In genomic region chr8:12896494-12897373, GRCm38 (mm10) we compare ENCODE assay signal across 8 mouse cellular contexts. TPM values are rescaled to one million over a fixed set of nuclear protein-coding genes. Genes with fewer than 3 reads are reported as not detected.
A peak's percentile ranks its signal among the peaks of the same experiment; 100 is the strongest.
DNase-seq lines count a peak whose midpoint lies in the region; ATAC-seq and TF ChIP-seq lines count a peak whose summit lies in the region.

No protein-coding gene starts in this region.

- no peak for TF ChIP-seq EP300 in stomach, postnatal 0 days (optimal IDR thresholded peaks at IDR 0.05)

- H3K27ac ChIP-seq in forebrain, embryonic 15.5 days (replicated peaks) = no peak overlapping the region
- H3K27ac ChIP-seq in hindbrain, embryonic 15.5 days (replicated peaks) = no peak overlapping the region
- no peak overlapping the region for H3K27ac ChIP-seq in midbrain, embryonic 11.5 days (ENCODE audit: low read depth, low read length)
- H3K27ac ChIP-seq in stomach, postnatal 0 days (replicated peaks) = no peak overlapping the region

- 53% methylated on average over 13 of the region's 13 CpGs for WGBS in forebrain, embryonic 15.5 days
- 50% methylated on average over 13 of the region's 13 CpGs for WGBS in hindbrain, embryonic 15.5 days
- WGBS in midbrain, embryonic 11.5 days = 51% methylated on average over 13 of the region's 13 CpGs
- 43% methylated on average over 13 of the region's 13 CpGs for WGBS in stomach, postnatal 0 days

- peak; percentile 91 for TF ChIP-seq CTCF in stomach, postnatal 0 days (IDR thresholded peaks at IDR 0.05; ENCODE audit: low read depth)

- H3K4me3 ChIP-seq in forebrain, embryonic 15.5 days = no peak overlapping the region
- no peak overlapping the region for H3K4me3 ChIP-seq in hindbrain, embryonic 15.5 days
- no peak overlapping the region for H3K4me3 ChIP-seq in midbrain, embryonic 11.5 days (ENCODE audit: low read depth, low read length)
- no peak overlapping the region for H3K4me3 ChIP-seq in stomach, postnatal 0 days (ENCODE audit: low read depth, low read length)

- H3K4me2 ChIP-seq in forebrain, embryonic 15.5 days (replicated peaks) = no peak overlapping the region
- H3K4me2 ChIP-seq in hindbrain, embryonic 15.5 days = no peak overlapping the region
- H3K4me2 ChIP-seq in midbrain, embryonic 11.5 days = no peak overlapping the region
- no peak overlapping the region for H3K4me2 ChIP-seq in stomach, postnatal 0 days (replicated peaks; ENCODE audit: low read depth)

- H3K27me3 ChIP-seq in forebrain, embryonic 15.5 days = no peaks in the 10 kb centered on the region
- H3K27me3 ChIP-seq in hindbrain, embryonic 15.5 days = no peaks in the 10 kb centered on the region
- no peaks in the 10 kb centered on the region for H3K27me3 ChIP-seq in midbrain, embryonic 11.5 days (ENCODE audit: control insufficient read depth, insufficient read depth, low read length)
- no peaks in the 10 kb centered on the region for H3K27me3 ChIP-seq in stomach, postnatal 0 days (ENCODE audit: control insufficient read depth, insufficient read depth, low read length)

- no peaks in the 10 kb centered on the region for H3K9me3 ChIP-seq in forebrain, embryonic 15.5 days
- no peaks in the 10 kb centered on the region for H3K9me3 ChIP-seq in hindbrain, embryonic 15.5 days
- H3K9me3 ChIP-seq in midbrain, embryonic 11.5 days (ENCODE audit: control insufficient read depth, low read length) = no peaks in the 10 kb centered on the region
- H3K9me3 ChIP-seq in stomach, postnatal 0 days (ENCODE audit: control insufficient read depth, low read length) = no peaks in the 10 kb centered on the region

- no peaks in the 10 kb centered on the region for H3K36me3 ChIP-seq in forebrain, embryonic 15.5 days
- no peaks in the 10 kb centered on the region for H3K36me3 ChIP-seq in hindbrain, embryonic 15.5 days
- H3K36me3 ChIP-seq in midbrain, embryonic 11.5 days (ENCODE audit: control insufficient read depth, insufficient read depth, low read length) = no peaks in the 10 kb centered on the region
- H3K36me3 ChIP-seq in stomach, postnatal 0 days (ENCODE audit: control insufficient read depth, insufficient read depth, low read length) = no peaks in the 10 kb centered on the region

- no peak overlapping the region for H3K9ac ChIP-seq in forebrain, embryonic 15.5 days (replicated peaks)
- H3K9ac ChIP-seq in hindbrain, embryonic 15.5 days = no peak overlapping the region
- H3K9ac ChIP-seq in midbrain, embryonic 11.5 days (ENCODE audit: low read length) = no peak overlapping the region
- H3K9ac ChIP-seq in stomach, postnatal 0 days (ENCODE audit: low read length) = no peak overlapping the region

- DNase-seq in monocyte, adult 2 months (ENCODE audit: low read depth in 1 of 2, low spot score in 2 of 2) = peak; percentile 8 to 14
- peak; percentile 59 for DNase-seq in left cerebral cortex, adult 11 months (ENCODE audit: low spot score)
- DNase-seq in midbrain, embryonic 11.5 days (ENCODE audit: low spot score, missing footprints) = peak; percentile 95
- DNase-seq in stomach, postnatal 0 days (ENCODE audit: low spot score) = peak; percentile 59

- H3K4me1 ChIP-seq in forebrain, embryonic 15.5 days = no peaks in the 10 kb centered on the region
- H3K4me1 ChIP-seq in hindbrain, embryonic 15.5 days (replicated peaks) = peaks cover 7% of the 10 kb centered on the region; the same call in 1 of the 2 replicates
- peaks cover 5% of the 10 kb centered on the region for H3K4me1 ChIP-seq in midbrain, embryonic 11.5 days (ENCODE audit: control insufficient read depth, insufficient read depth, low read length)
- no peaks in the 10 kb centered on the region for H3K4me1 ChIP-seq in stomach, postnatal 0 days (replicated peaks; ENCODE audit: control insufficient read depth, insufficient read depth)

- ATAC-seq in monocyte, adult 5-6 weeks (replicated peaks; ENCODE audit: insufficient number of reproducible peaks, low FRiP score, low TSS enrichment, poor library complexity, severe bottlenecking) = no peak
- ATAC-seq in cerebellum, adult (ENCODE audit: insufficient number of reproducible peaks, low FRiP score, low TSS enrichment) = 0 out of 2 replicates have a peak, but pooled peaks have one; percentile 23
- ATAC-seq in forebrain, embryonic 15.5 days (replicated peaks) = peak; percentile 57
- peak; percentile 70 for ATAC-seq in hindbrain, embryonic 15.5 days (ENCODE audit: low FRiP score, low read depth)
- peak; percentile 55; the same call in 1 of the 2 replicates for ATAC-seq in midbrain, embryonic 11.5 days (ENCODE audit: low FRiP score)
- ATAC-seq in stomach, postnatal 0 days (ENCODE audit: low FRiP score, low TSS enrichment) = peak; percentile 56

RNA-seq across cellular contexts. Expression of gene Mcf2l, which starts 23.1 kb away (rescaled TPM):
- total RNA-seq in monocyte, adult 5-6 weeks (2017) = 3.3 to 9.0 TPM (median 5.8 TPM) in 3 replicates
- 134 and 139 TPM in 2 replicates for polyA plus RNA-seq in forebrain, embryonic 15.5 days (2015; fragmentation: Nextera tagmentation; extraction: Ambion mirVana)
- polyA plus RNA-seq in hindbrain, embryonic 15.5 days (2015; fragmentation: Nextera tagmentation; extraction: Ambion mirVana) = 146 and 155 TPM in 2 replicates
- 44.2 and 46.0 TPM in 2 replicates for polyA plus RNA-seq in midbrain, embryonic 11.5 days (2014; fragmentation: Nextera tagmentation; extraction: Ambion mirVana)
- polyA plus RNA-seq in stomach, postnatal 0 days (2015; fragmentation: Nextera tagmentation; extraction: Ambion mirVana) = 9.6 TPM in 2 replicates

Comparison
In these comparisons a context has a peak if more than half of its experiments do, and no peak if none do; other contexts are left out.
1. DNase-seq: peak in every context shown above with its lines; median percentile 95 in midbrain, embryonic 11.5 days; 59 in left cerebral cortex, adult 11 months; 59 in stomach, postnatal 0 days; 11 in monocyte, adult 2 months.